Mouse (Mus musculus) megakaryocyte, adult 5-6 weeks (primary cell): ENCODE results near the gene 2200002D01Rik. TPM values are rescaled to one million over a fixed set of nuclear protein-coding genes. Genes with fewer than 3 reads are reported as not detected.

Source experiments
- ATAC-seq: 2 replicates; pipeline ENCODE4 v1.8.0; 2016; ENCODE audit warnings: mild to moderate bottlenecking, inconsistent platforms; ENCODE audit not compliant: poor library complexity, severe bottlenecking
- total RNA-seq, 2 experiments: library from RNA; stranded (forward) in 1 of 2; stranded (reverse) in 1 of 2; fragments of 153-499, 151-499 nt in 1 of 2; fragments of 221-1000, 200-1000 nt in 1 of 2; gene quantifications; 2 replicates each; pipeline versions ENCODE4 v1.2.3 to v1.2.4; 2015 to 2017

The 2200002D01Rik gene
- total RNA-seq, 2 experiments from 2014 or later, result 0.37 TPM; not detected in 1

DNA sequence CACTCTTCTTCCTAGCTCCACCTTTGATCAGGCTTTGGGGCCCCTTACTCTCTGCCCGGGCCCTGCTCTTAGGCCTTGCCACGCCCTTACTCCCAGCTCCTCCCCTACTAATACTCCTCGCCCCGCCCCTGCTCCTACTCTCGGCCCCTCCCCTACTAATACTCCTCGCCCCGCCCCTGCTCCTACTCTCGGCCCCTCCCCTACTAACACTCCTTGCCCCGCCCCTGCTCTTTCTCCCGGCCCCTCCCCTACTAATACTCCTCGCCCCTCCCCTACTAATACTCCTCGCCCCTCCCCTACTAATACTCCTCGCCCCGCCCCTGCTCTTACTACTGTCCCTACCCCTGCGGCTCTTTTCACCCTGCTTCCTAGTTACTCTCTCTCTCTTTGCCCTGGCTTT, 37.3 kb downstream of the 2200002D01Rik start:
- peak; percentile 53 for ATAC-seq

DNA sequence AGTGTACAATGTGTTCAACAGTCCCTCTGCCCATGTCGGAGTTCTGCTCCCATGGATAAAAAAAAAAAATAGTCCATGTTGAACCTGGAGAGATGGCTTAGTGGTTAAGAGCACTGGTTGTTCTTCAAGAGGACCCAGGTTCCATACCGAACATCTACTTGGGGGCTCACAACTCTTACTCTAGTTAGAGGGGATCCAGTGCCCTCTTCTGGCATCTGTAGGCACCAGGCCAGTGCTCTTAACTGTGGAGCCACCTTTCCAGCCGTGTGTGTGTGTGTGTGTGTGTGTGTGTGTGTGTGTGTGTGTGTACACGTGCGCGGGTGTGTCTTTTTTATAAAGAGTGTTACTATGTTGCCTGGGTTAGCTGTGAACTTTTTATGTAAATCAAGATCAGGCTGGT, 45.7 kb downstream of the 2200002D01Rik start:
- no peak for ATAC-seq

Other genes starting within 250 kb of the 2200002D01Rik start
- 0.52 and 0.78 TPM in 2 replicates for gene Ryr1, start 123.3 kb downstream of the 2200002D01Rik start, total RNA-seq (2015)
- 0.69 and 0.92 TPM in 2 replicates for gene Ryr1, start 123.3 kb downstream of the 2200002D01Rik start, total RNA-seq (2017)
- gene Rasgrp4, start 113.6 kb downstream of the 2200002D01Rik start, total RNA-seq (2015), result 75.1 and 80.4 TPM in 2 replicates
- gene Rasgrp4, start 113.6 kb downstream of the 2200002D01Rik start, total RNA-seq (2017), result 25.6 and 58.0 TPM in 2 replicates
- gene Fam98c, start 92.2 kb downstream of the 2200002D01Rik start, total RNA-seq (2015), result 26.5 and 26.7 TPM in 2 replicates
- gene Fam98c, start 92.2 kb downstream of the 2200002D01Rik start, total RNA-seq (2017), result 24.0 and 24.2 TPM in 2 replicates
- gene Ggn, start 78.3 kb downstream of the 2200002D01Rik start, total RNA-seq (2015), result 0.80 and 0.91 TPM in 2 replicates
- 0.29 and 0.81 TPM in 2 replicates for gene Ggn, start 78.3 kb downstream of the 2200002D01Rik start, total RNA-seq (2017)
- gene Spred3, start 78.1 kb downstream of the 2200002D01Rik start, total RNA-seq (2015), result 0.66 and 1.3 TPM in 2 replicates
- 0.77 and 0.94 TPM in 2 replicates for gene Spred3, start 78.1 kb downstream of the 2200002D01Rik start, total RNA-seq (2017)
- 204 and 215 TPM in 2 replicates for gene Psmd8, start 67.8 kb downstream of the 2200002D01Rik start, total RNA-seq (2015)
- gene Psmd8, start 67.8 kb downstream of the 2200002D01Rik start, total RNA-seq (2017), result 191 and 207 TPM in 2 replicates
- 1.4 and 3.8 TPM in 2 replicates for gene Catsperg1, start 34.4 kb downstream of the 2200002D01Rik start, total RNA-seq (2015)
- gene Catsperg1, start 34.4 kb downstream of the 2200002D01Rik start, total RNA-seq (2017), result 1.2 and 7.5 TPM in 2 replicates
- gene Kcnk6, start 16.0 kb downstream of the 2200002D01Rik start, total RNA-seq (2015), result 9.2 and 10.1 TPM in 2 replicates
- gene Kcnk6, start 16.0 kb downstream of the 2200002D01Rik start, total RNA-seq (2017), result 14.5 and 14.6 TPM in 2 replicates
- gene Yif1b, start 10.1 kb downstream of the 2200002D01Rik start, total RNA-seq (2015), result 36.2 and 38.0 TPM in 2 replicates
- gene Yif1b, start 10.1 kb downstream of the 2200002D01Rik start, total RNA-seq (2017), result 19.1 and 21.8 TPM in 2 replicates
- 6.1 and 7.3 TPM in 2 replicates for gene Spint2, start 33.4 kb upstream of the 2200002D01Rik start, total RNA-seq (2015)
- gene Spint2, start 33.4 kb upstream of the 2200002D01Rik start, total RNA-seq (2017), result 2.6 and 5.3 TPM in 2 replicates
- not detected in 2 replicates for gene Ppp1r14a, start 40.8 kb upstream of the 2200002D01Rik start, total RNA-seq (2015)
- not detected in 2 replicates for gene Ppp1r14a, start 40.8 kb upstream of the 2200002D01Rik start, total RNA-seq (2017)
- gene Dpf1, start 55.5 kb upstream of the 2200002D01Rik start, total RNA-seq (2015), result not detected in 2 replicates
- not detected in 2 replicates for gene Dpf1, start 55.5 kb upstream of the 2200002D01Rik start, total RNA-seq (2017)